ENCODE assay signal across 11 mouse cellular contexts in genomic region chr17:28087430-28087829, GRCm38 (mm10). TPM values are rescaled to one million over a fixed set of nuclear protein-coding genes. Genes with fewer than 3 reads are reported as not detected.
DNase-seq lines count a peak whose midpoint lies in the region; ATAC-seq lines count a peak whose summit lies in the region.
"Had no signal": no experiment of that assay in that cellular context is flagged by ENCODE, and none has a peak within 500 bp of the region (broad histone marks: within the 10 kb centered on the region; RNA-seq: fewer than 3 reads in every experiment).

No protein-coding gene starts in this region.

- H3K4me1 ChIP-seq in heart, embryonic 13.5 days: peaks cover 17% of the 10 kb centered on the region
- peaks cover 28% of the 10 kb centered on the region for H3K4me1 ChIP-seq in midbrain, embryonic 11.5 days (ENCODE audit: control insufficient read depth, insufficient read depth, low read length)
- H3K4me1 ChIP-seq in midbrain, embryonic 14.5 days (ENCODE audit: control insufficient read depth, insufficient read depth, low read length): 0 out of 2 replicates have a peak, but pooled peaks cover 5% of the 10 kb centered on the region

- peak overlapping the region; percentile 61 for H3K27ac ChIP-seq in heart, embryonic 13.5 days (replicated peaks)
- H3K27ac ChIP-seq in midbrain, embryonic 11.5 days (ENCODE audit: low read depth, low read length): peak overlapping the region; percentile 7
- no peak overlapping the region for H3K27ac ChIP-seq in midbrain, embryonic 14.5 days (replicated peaks; ENCODE audit: low read depth, low read length)
- H3K27ac ChIP-seq: liver, embryonic 12.5 days had no signal

- 0 out of 2 replicates have a peak, but pooled peaks cover 5% of the 10 kb centered on the region for H3K9me3 ChIP-seq in heart, embryonic 13.5 days
- peaks cover 3% of the 10 kb centered on the region; the same call in 1 of the 2 replicates for H3K9me3 ChIP-seq in midbrain, embryonic 11.5 days (ENCODE audit: control insufficient read depth, low read length)
- H3K9me3 ChIP-seq in midbrain, embryonic 14.5 days (ENCODE audit: control insufficient read depth, low read length): 0 out of 2 replicates have a peak, but pooled peaks cover 3% of the 10 kb centered on the region
- H3K9me3 ChIP-seq: liver, embryonic 12.5 days had no signal

- no peak overlapping the region for H3K4me3 ChIP-seq in heart, embryonic 13.5 days
- H3K4me3 ChIP-seq in midbrain, embryonic 11.5 days (ENCODE audit: low read depth, low read length): no peak overlapping the region
- no peak overlapping the region for H3K4me3 ChIP-seq in midbrain, embryonic 14.5 days (replicated peaks; ENCODE audit: low read depth, low read length)
- H3K4me3 ChIP-seq: liver, embryonic 12.5 days had no signal

- no peak for DNase-seq in heart, postnatal 36 days
- peak; percentile 89 for DNase-seq in midbrain, embryonic 11.5 days (ENCODE audit: low spot score, missing footprints)
- no peak for DNase-seq in midbrain, embryonic 14.5 days
- DNase-seq in embryo, embryonic 11 days: peak; percentile 58
- DNase-seq in retina, postnatal 1 day: peak; percentile 77
- DNase-seq in ovary, postnatal 36 days (ENCODE audit: low spot score): no peak
- DNase-seq: adrenal gland, postnatal 36 days; kidney, postnatal 4 days; lung, postnatal 36 days had no signal

- H3K36me3 ChIP-seq in heart, embryonic 13.5 days: no peaks in the 10 kb centered on the region
- H3K36me3 ChIP-seq in midbrain, embryonic 11.5 days (ENCODE audit: control insufficient read depth, insufficient read depth, low read length): no peaks in the 10 kb centered on the region
- no peaks in the 10 kb centered on the region for H3K36me3 ChIP-seq in midbrain, embryonic 14.5 days (ENCODE audit: control insufficient read depth, insufficient read depth, low read length)
- H3K36me3 ChIP-seq: liver, embryonic 12.5 days had no signal

- 11% methylated on average over 5 of the region's 5 CpGs for WGBS in heart, embryonic 13.5 days
- WGBS in midbrain, embryonic 11.5 days: 14% methylated on average over 5 of the region's 5 CpGs
- WGBS in midbrain, embryonic 14.5 days: 14% methylated on average over 5 of the region's 5 CpGs

- peaks cover 16% of the 10 kb centered on the region for H3K27me3 ChIP-seq in heart, embryonic 13.5 days (replicated peaks)
- H3K27me3 ChIP-seq in midbrain, embryonic 11.5 days (ENCODE audit: control insufficient read depth, insufficient read depth, low read length): no peaks in the 10 kb centered on the region; the same call in 1 of the 2 replicates
- H3K27me3 ChIP-seq in midbrain, embryonic 14.5 days (ENCODE audit: control insufficient read depth, insufficient read depth, low read length): 0 out of 2 replicates have a peak, but pooled peaks cover 2% of the 10 kb centered on the region
- H3K27me3 ChIP-seq: liver, embryonic 12.5 days had no signal

- intact Hi-C loops in heart, postnatal 36 days (cut with DNase I): loop anchor here (10.0 kb wide), 2 partner anchors 217 to 433 kb away; partner anchors contain the start of gene Pacsin1

- no peak for ATAC-seq in heart, embryonic 13.5 days (ENCODE audit: extremely low read depth, insufficient number of reproducible peaks, low FRiP score, low TSS enrichment)
- no peak for ATAC-seq in midbrain, embryonic 11.5 days (ENCODE audit: low FRiP score)
- no peak for ATAC-seq in midbrain, embryonic 14.5 days (ENCODE audit: low FRiP score, low TSS enrichment)
- ATAC-seq: liver, embryonic 12.5 days had no signal

- H3K4me2 ChIP-seq in heart, embryonic 13.5 days: no peak overlapping the region
- no peak overlapping the region for H3K4me2 ChIP-seq in midbrain, embryonic 11.5 days
- H3K4me2 ChIP-seq in midbrain, embryonic 14.5 days (ENCODE audit: low read length): no peak overlapping the region
- H3K4me2 ChIP-seq: liver, embryonic 12.5 days had no signal

- no peak overlapping the region; the same call in 1 of the 2 replicates for H3K9ac ChIP-seq in heart, embryonic 13.5 days
- peak overlapping the region; percentile 20; the same call in 1 of the 2 replicates for H3K9ac ChIP-seq in midbrain, embryonic 11.5 days (ENCODE audit: low read length)
- no peak overlapping the region for H3K9ac ChIP-seq in midbrain, embryonic 14.5 days (replicated peaks; ENCODE audit: low read length)
- H3K9ac ChIP-seq: liver, embryonic 12.5 days had no signal

RNA-seq across cellular contexts. Expression of gene Tcp11, which starts 7.0 kb away (rescaled TPM):
- polyA plus RNA-seq in heart, embryonic 13.5 days (2015; fragmentation: Nextera tagmentation; extraction: Ambion mirVana): 0.49 and 0.55 TPM in 2 replicates
- not detected for total RNA-seq in heart, postnatal 36 days (2021)
- polyA plus RNA-seq in midbrain, embryonic 11.5 days (2014; fragmentation: Nextera tagmentation; extraction: Ambion mirVana): 0.70 and 1.0 TPM in 2 replicates
- polyA plus RNA-seq in midbrain, embryonic 14.5 days (2014; fragmentation: Nextera tagmentation; extraction: Ambion mirVana): 0.88 and 1.1 TPM in 2 replicates
- total RNA-seq: adrenal gland, postnatal 36 days had no signal

RNA-seq across cellular contexts. Expression of gene Scube3, which starts 54.5 kb away (rescaled TPM):
- polyA plus RNA-seq in heart, embryonic 13.5 days (2015; fragmentation: Nextera tagmentation; extraction: Ambion mirVana): 0.69 and 1.1 TPM in 2 replicates
- under 1 TPM; 0.53 to 0.70 TPM for total RNA-seq in heart, postnatal 36 days (2021)
- 10.1 and 10.2 TPM in 2 replicates for polyA plus RNA-seq in midbrain, embryonic 11.5 days (2014; fragmentation: Nextera tagmentation; extraction: Ambion mirVana)
- polyA plus RNA-seq in midbrain, embryonic 14.5 days (2014; fragmentation: Nextera tagmentation; extraction: Ambion mirVana): 7.3 and 8.0 TPM in 2 replicates

Comparison
In these comparisons a context has a peak if more than half of its experiments do, and no peak if none do; other contexts are left out.
1. DNase-seq: peak in midbrain, embryonic 11.5 days (single experiment), embryo, embryonic 11 days (single experiment) and retina, postnatal 1 day (single experiment); none in heart, postnatal 36 days (0 of 2), midbrain, embryonic 14.5 days (single experiment) and ovary, postnatal 36 days (single experiment).